Mouse (Mus musculus) heart, postnatal 0 days (tissue): ENCODE data around the gene Abca17. TPM values are rescaled to one million over a fixed set of nuclear protein-coding genes. Genes with fewer than 3 reads are reported as not detected.

Source experiments
- ATAC-seq: fragments of 200-750 bp; cut with Nextera tagmentation; 2 replicates; pipeline ENCODE4 v1.8.0; 2017; ENCODE audit warnings: low read depth, moderate number of reproducible peaks, moderate library complexity; ENCODE audit not compliant: insufficient read depth
- DNase-seq: peaks from one replicate; pipeline ENCODE4 v3.0.0-alpha.2; 2016; ENCODE audit warnings: low spot score
- H3K27ac ChIP-seq: fragments of 300-500 bp; sonication (generic); 2 replicates; pipeline ENCODE4 v1.5.1; 2014; ENCODE audit warnings: low read depth, mild to moderate bottlenecking
- H3K27me3 ChIP-seq: fragments of 300-500 bp; sonication (generic); 2 replicates; pipeline ENCODE4 v1.6.1; 2014; ENCODE audit warnings: low read length, mixed read lengths; ENCODE audit not compliant: control insufficient read depth, insufficient read depth
- H3K36me3 ChIP-seq: fragments of 300-500 bp; sonication (generic); replicated peaks from 2 replicates; pipeline ENCODE4 v1.6.1; 2014; ENCODE audit warnings: low read length, mixed read lengths; ENCODE audit not compliant: control insufficient read depth, insufficient read depth
- H3K4me1 ChIP-seq: fragments of 300-500 bp; sonication (generic); 2 replicates; pipeline ENCODE4 v1.6.1; 2014; ENCODE audit warnings: antibody characterized with exemption; ENCODE audit not compliant: control insufficient read depth, insufficient read depth
- H3K4me2 ChIP-seq: fragments of 300-500 bp; sonication (generic); 2 replicates; pipeline ENCODE4 v1.6.1; 2014; ENCODE audit warnings: low read depth, mild to moderate bottlenecking, low read length, moderate library complexity
- H3K4me3 ChIP-seq: fragments of 300-500 bp; sonication (generic); 2 replicates; pipeline ENCODE4 v1.5.1; 2014; ENCODE audit warnings: low read depth, low read length
- H3K9ac ChIP-seq: fragments of 300-500 bp; sonication (generic); replicated peaks from 2 replicates; pipeline ENCODE4 v1.6.1; 2014; ENCODE audit warnings: low read depth, low read length, mixed read lengths
- H3K9me3 ChIP-seq: fragments of 300-500 bp; sonication (generic); replicated peaks from 2 replicates; pipeline ENCODE4 v1.6.1; 2016; ENCODE audit warnings: low read length; ENCODE audit not compliant: control insufficient read depth
- CTCF ChIP-seq: IDR thresholded peaks from 2 replicates; pipeline ENCODE4 v1.5.1; 2016; ENCODE audit warnings: antibody characterized with exemption, control low read depth, low read depth
- EP300 ChIP-seq: IDR thresholded peaks from 2 replicates; pipeline ENCODE4 v1.6.1; 2016; ENCODE audit warnings: antibody characterized with exemption, low read depth
- WGBS: fragments of 180-500 bp; shearing (Covaris S2); extraction: QIAGEN DNeasy Blood & Tissue Kit; methylation state at CpG from one replicate; pipeline ENCODE4 v1.1.7; 2014; 5-methylcytosine and 5-hydroxymethylcytosine counted together
- polyA plus RNA-seq: library from polyadenylated mRNA; unstranded; fragments of >200 nt; fragmentation: Nextera tagmentation; extraction: Ambion mirVana; gene quantifications from 2 replicates; pipeline ENCODE4 v1.2.1, GENCODE M21; 2015
- total RNA-seq: library from RNA; depleted of rRNA; stranded (reverse); fragments of >200 nt; gene quantifications from 2 replicates; pipeline ENCODE4 v1.2.3, GENCODE M21; 2014; ENCODE audit warnings: low replicate concordance

The Abca17 gene
- total and polyA plus RNA-seq, 2 experiments from 2014 or later: not detected

GRCm38 (mm10) chr17:24364461-24364860, 13.6 kb upstream of the Abca17 start:
- no peak for ATAC-seq
- WGBS: 88% methylated on average over 9 of the region's 9 CpGs

GRCm38 (mm10) chr17:24362527-24362926, 11.7 kb upstream of the Abca17 start:
- H3K4me2 ChIP-seq: no peak overlapping the region
- no peaks in the 10 kb centered on the region for H3K4me1 ChIP-seq
- no peak for DNase-seq
- WGBS: 79% methylated on average over 9 of the region's 9 CpGs
- no peak for TF ChIP-seq EP300
- TF ChIP-seq CTCF: no peak
- no peak overlapping the region for H3K27ac ChIP-seq
- H3K36me3 ChIP-seq: peaks cover 15% of the 10 kb centered on the region
- no peaks in the 10 kb centered on the region for H3K27me3 ChIP-seq
- ATAC-seq: no peak
- H3K9ac ChIP-seq: no peak overlapping the region
- H3K9me3 ChIP-seq: no peaks in the 10 kb centered on the region
- no peak overlapping the region for H3K4me3 ChIP-seq

More at GRCm38 (mm10) chr17:24364461-24364860, 13.6 kb upstream of the Abca17 start:
- TF ChIP-seq CTCF (no peak), EP300 (no peak)
- H3K4me3 ChIP-seq: no peak overlapping the region
- no peak for DNase-seq
- H3K9ac ChIP-seq: no peak overlapping the region
- H3K4me1 ChIP-seq: no peaks in the 10 kb centered on the region
- peaks cover 21% of the 10 kb centered on the region for H3K36me3 ChIP-seq
- H3K27me3 ChIP-seq: no peaks in the 10 kb centered on the region
- no peak overlapping the region for H3K4me2 ChIP-seq
- no peaks in the 10 kb centered on the region for H3K9me3 ChIP-seq
- H3K27ac ChIP-seq: no peak overlapping the region

- WGBS: 77% methylated on average over 5 of the region's 5 CpGs
These were observed 10.4 kb upstream of the Abca17 start for GRCm38 (mm10) chr17:24361291-24361690.

GRCm38 (mm10) chr17:24360841-24361240, 10.0 kb upstream of the Abca17 start:
- Histone ChIP-seq H3K9ac (no peak overlapping the region), H3K4me3 (no peak overlapping the region), H3K9me3 (no peaks in the 10 kb centered on the region), H3K4me1 (no peaks in the 10 kb centered on the region), H3K27ac (no peak overlapping the region), H3K4me2 (no peak overlapping the region), H3K27me3 (no peaks in the 10 kb centered on the region), H3K36me3 (peaks cover under 1% of the 10 kb centered on the region; the same call in 1 of the 2 replicates)
- ATAC-seq: no peak
- no peak for TF ChIP-seq EP300
- TF ChIP-seq CTCF: no peak
- DNase-seq: no peak
- 84% methylated on average over 8 of the region's 8 CpGs for WGBS

More at GRCm38 (mm10) chr17:24361291-24361690, 10.4 kb upstream of the Abca17 start:
- Histone ChIP-seq H3K9ac (no peak overlapping the region), H3K4me1 (no peaks in the 10 kb centered on the region), H3K4me3 (no peak overlapping the region), H3K36me3 (peaks cover 5% of the 10 kb centered on the region; the same call in 1 of the 2 replicates), H3K9me3 (no peaks in the 10 kb centered on the region), H3K27me3 (no peaks in the 10 kb centered on the region), H3K27ac (no peak overlapping the region), H3K4me2 (no peak overlapping the region)
- DNase-seq (no peak), ATAC-seq (no peak)
- TF ChIP-seq CTCF: no peak
- no peak for TF ChIP-seq EP300

GRCm38 (mm10) chr17:24359903-24360302, 9.0 kb upstream of the Abca17 start:
- no peak for DNase-seq
- no peak overlapping the region for H3K27ac ChIP-seq
- no peak overlapping the region for H3K4me2 ChIP-seq
- no peak for ATAC-seq
- H3K4me3 ChIP-seq: no peak overlapping the region
- no peaks in the 10 kb centered on the region for H3K36me3 ChIP-seq
- no peaks in the 10 kb centered on the region for H3K9me3 ChIP-seq
- H3K9ac ChIP-seq: no peak overlapping the region
- TF ChIP-seq EP300 (no peak), CTCF (no peak)
- no peaks in the 10 kb centered on the region for H3K27me3 ChIP-seq
- WGBS: 48% methylated on average over 2 of the region's 2 CpGs
- H3K4me1 ChIP-seq: no peaks in the 10 kb centered on the region

- no peaks in the 10 kb centered on the region for H3K4me1 ChIP-seq
- WGBS: 62% methylated on average over 8 of the region's 8 CpGs
- H3K4me2 ChIP-seq: no peak overlapping the region
- DNase-seq (no peak), ATAC-seq (no peak)
- H3K36me3 ChIP-seq: no peaks in the 10 kb centered on the region
- no peak overlapping the region for H3K9ac ChIP-seq
- H3K9me3 ChIP-seq: no peaks in the 10 kb centered on the region
- no peak overlapping the region for H3K27ac ChIP-seq
- H3K27me3 ChIP-seq: no peaks in the 10 kb centered on the region
- TF ChIP-seq EP300: no peak
- no peak for TF ChIP-seq CTCF
- no peak overlapping the region for H3K4me3 ChIP-seq
These were observed 8.1 kb upstream of the Abca17 start for GRCm38 (mm10) chr17:24359006-24359405.
